Mouse (Mus musculus) liver, embryonic 12.5 days (tissue): ENCODE measurements at regions not wholly inside any gene's neighbourhood (a gene's known extent, or its start where the extent isn't known, plus 50 kb on each side); places are given as distances from the start of the nearest gene placed in this dataset.

ENCODE experiments used
- ATAC-seq: fragments of 200-750 bp; cut with Nextera tagmentation; 2 replicates; pipeline ENCODE4 v1.8.0; 2017; ENCODE audit warnings: moderate number of reproducible peaks, mild to moderate bottlenecking, moderate library complexity
- H3K27ac ChIP-seq: fragments of 300-500 bp; sonication (generic); 2 replicates; pipeline ENCODE4 v1.5.1; 2016; ENCODE audit warnings: mild to moderate bottlenecking
- H3K27me3 ChIP-seq: fragments of 300-500 bp; sonication (generic); replicated peaks from 2 replicates; pipeline ENCODE4 v1.6.1; 2016; ENCODE audit warnings: mild to moderate bottlenecking, moderate library complexity
- H3K36me3 ChIP-seq: fragments of 300-500 bp; sonication (generic); 2 replicates; pipeline ENCODE4 v1.6.1; 2016; ENCODE audit warnings: mild to moderate bottlenecking, moderate library complexity
- H3K4me1 ChIP-seq: fragments of 300-500 bp; sonication (generic); 2 replicates; pipeline ENCODE4 v1.6.1; 2016
- H3K4me2 ChIP-seq: fragments of 300-500 bp; sonication (generic); 2 replicates; pipeline ENCODE4 v1.6.1; 2016; ENCODE audit warnings: mild to moderate bottlenecking, moderate library complexity
- H3K4me3 ChIP-seq: fragments of 300-500 bp; sonication (generic); 2 replicates; pipeline ENCODE4 v1.5.1; 2016; ENCODE audit warnings: mild to moderate bottlenecking, moderate library complexity
- H3K9ac ChIP-seq: fragments of 300-500 bp; sonication (generic); 2 replicates; pipeline ENCODE4 v1.6.1; 2016; ENCODE audit warnings: mild to moderate bottlenecking, moderate library complexity
- H3K9me3 ChIP-seq: fragments of 300-500 bp; sonication (generic); replicated peaks from 2 replicates; pipeline ENCODE4 v1.6.1; 2016; ENCODE audit warnings: mild to moderate bottlenecking, moderate library complexity
- WGBS: fragments of 180-500 bp; shearing (Covaris S2); methylation state at CpG from one replicate; pipeline ENCODE4 v1.1.7; 2016; ENCODE audit not compliant: insufficient replicate concordance; 5-methylcytosine and 5-hydroxymethylcytosine counted together

- Histone ChIP-seq H3K36me3 (no peaks in the 10 kb centered on the region), H3K4me2 (no peak overlapping the region), H3K9ac (no peak overlapping the region), H3K27ac (no peak overlapping the region), H3K27me3 (no peaks in the 10 kb centered on the region), H3K9me3 (no peaks in the 10 kb centered on the region), H3K4me3 (no peak overlapping the region), H3K4me1 (no peaks in the 10 kb centered on the region)
- no peak for ATAC-seq
- WGBS: 57% methylated on average over 4 of the region's 4 CpGs
Observed at GRCm38 (mm10) chr11:17324651-17325050, 67.3 kb downstream of the C1d start.

GRCm38 (mm10) chr11:17325731-17326646 lies 68.6 kb downstream of the C1d start:
- H3K27ac ChIP-seq: no peak overlapping the region
- H3K9me3 ChIP-seq: no peaks in the 10 kb centered on the region
- no peaks in the 10 kb centered on the region for H3K27me3 ChIP-seq
- no peaks in the 10 kb centered on the region for H3K4me1 ChIP-seq
- no peak overlapping the region for H3K4me2 ChIP-seq
- WGBS: 60% methylated on average over 10 of the region's 10 CpGs
- no peaks in the 10 kb centered on the region for H3K36me3 ChIP-seq
- H3K9ac ChIP-seq: no peak overlapping the region
- ATAC-seq: no peak
- no peak overlapping the region for H3K4me3 ChIP-seq

DNA sequence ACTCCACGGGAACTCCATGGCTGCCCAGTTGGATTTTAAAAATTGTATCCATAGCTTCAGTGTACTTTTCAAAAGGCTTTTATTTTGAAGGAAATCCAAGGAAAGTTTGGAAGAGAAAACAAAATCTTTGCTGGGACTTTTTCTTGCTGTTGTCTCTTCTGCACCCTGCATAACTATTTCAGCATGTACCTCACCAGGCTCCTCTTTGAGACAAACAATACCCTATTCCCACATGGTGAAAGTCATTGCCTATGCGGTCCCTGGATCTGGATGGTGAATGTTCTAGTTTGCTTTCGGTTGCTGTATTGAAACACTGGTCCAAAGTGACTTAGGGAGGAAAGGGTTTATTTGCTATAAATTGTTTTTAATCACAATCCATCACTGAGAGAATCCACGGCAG lies 69.3 kb downstream of the C1d start:
- H3K4me3 ChIP-seq: no peak overlapping the region
- H3K9ac ChIP-seq: no peak overlapping the region
- no peak overlapping the region for H3K27ac ChIP-seq
- 59% methylated on average over 4 of the region's 4 CpGs for WGBS
- H3K4me1 ChIP-seq: no peaks in the 10 kb centered on the region
- H3K27me3 ChIP-seq: no peaks in the 10 kb centered on the region
- H3K4me2 ChIP-seq: no peak overlapping the region
- no peak for ATAC-seq
- no peaks in the 10 kb centered on the region for H3K36me3 ChIP-seq
- H3K9me3 ChIP-seq: no peaks in the 10 kb centered on the region

DNA sequence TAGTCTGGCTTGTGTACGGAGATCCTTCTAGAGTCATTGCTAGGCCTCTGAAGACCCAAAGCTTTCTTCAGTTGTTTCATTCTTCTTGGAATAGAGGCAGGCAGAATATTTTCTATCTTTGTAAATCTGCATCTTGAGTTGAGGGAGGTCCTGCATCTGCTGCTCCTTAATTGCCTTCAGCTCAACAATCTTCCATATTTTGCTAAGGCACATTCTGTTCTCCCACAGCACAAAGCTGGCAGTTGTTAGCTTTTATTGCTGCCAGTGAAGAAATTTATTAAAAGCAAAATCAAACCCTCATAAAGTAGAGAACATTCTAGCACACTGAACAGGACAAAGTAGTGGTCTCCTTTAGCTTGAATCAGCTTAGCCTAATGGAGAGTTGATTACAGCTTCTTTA lies 94.1 kb downstream of the C1d start:
- H3K9ac ChIP-seq: no peak overlapping the region
- no peaks in the 10 kb centered on the region for H3K9me3 ChIP-seq
- H3K27ac ChIP-seq: no peak overlapping the region
- no peaks in the 10 kb centered on the region for H3K4me1 ChIP-seq
- no peaks in the 10 kb centered on the region for H3K27me3 ChIP-seq
- no peak overlapping the region for H3K4me3 ChIP-seq
- H3K4me2 ChIP-seq: no peak overlapping the region
- no peaks in the 10 kb centered on the region for H3K36me3 ChIP-seq
- ATAC-seq: no peak
- 73% methylated on average over 1 of the region's 1 CpGs for WGBS

DNA sequence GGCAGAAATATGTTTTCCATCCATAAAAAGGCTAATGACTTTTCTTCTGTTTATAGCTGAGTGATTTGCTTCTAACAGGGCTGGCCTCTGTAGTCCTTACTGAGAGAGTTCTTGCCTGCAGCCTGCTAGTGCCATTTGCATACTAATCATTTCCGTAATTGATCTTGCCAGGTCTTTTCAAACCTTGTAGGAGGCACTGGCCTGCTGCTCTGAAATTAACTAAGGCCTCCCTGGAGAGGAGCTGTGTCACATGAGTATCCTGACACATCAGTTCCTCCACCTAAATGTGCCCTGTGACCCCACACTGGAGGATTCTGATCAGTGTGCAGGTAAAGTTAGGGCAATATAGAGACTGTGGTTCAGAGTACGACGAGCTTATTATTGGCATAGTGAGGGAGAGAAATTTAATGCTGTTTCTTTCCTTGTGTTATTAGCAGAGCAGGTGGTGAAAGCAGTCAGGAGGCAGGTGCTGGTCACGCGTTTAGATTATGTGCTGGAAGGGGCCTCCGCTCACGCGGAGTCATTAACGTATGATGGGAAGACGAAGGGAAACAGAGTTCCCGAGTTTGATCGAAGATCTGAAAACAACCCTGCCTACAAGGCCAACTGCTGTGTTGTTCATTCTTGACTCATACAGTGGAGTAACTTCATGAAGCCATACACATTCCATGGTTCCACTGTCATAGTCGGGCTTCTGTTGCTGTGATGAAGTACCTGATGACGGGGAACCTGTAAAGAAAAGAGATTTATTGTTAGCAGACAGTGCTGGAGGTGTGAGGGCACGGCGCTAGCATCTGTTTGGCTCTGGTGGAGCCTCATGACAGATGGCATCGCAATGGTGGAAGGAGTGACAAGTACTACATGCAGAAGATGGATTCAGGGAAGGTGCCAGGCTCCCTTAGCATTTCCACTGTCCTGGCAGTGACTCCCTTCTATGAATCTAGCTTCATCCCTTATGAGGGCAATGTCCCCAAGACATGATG lies 95.1 kb downstream of the C1d start:
- WGBS: 65% methylated on average over 17 of the region's 17 CpGs
- ATAC-seq: no peak
- Histone ChIP-seq H3K4me3 (no peak overlapping the region), H3K4me1 (no peaks in the 10 kb centered on the region), H3K36me3 (no peaks in the 10 kb centered on the region), H3K4me2 (no peak overlapping the region), H3K9me3 (no peaks in the 10 kb centered on the region), H3K27ac (no peak overlapping the region), H3K9ac (no peak overlapping the region), H3K27me3 (no peaks in the 10 kb centered on the region)

DNA sequence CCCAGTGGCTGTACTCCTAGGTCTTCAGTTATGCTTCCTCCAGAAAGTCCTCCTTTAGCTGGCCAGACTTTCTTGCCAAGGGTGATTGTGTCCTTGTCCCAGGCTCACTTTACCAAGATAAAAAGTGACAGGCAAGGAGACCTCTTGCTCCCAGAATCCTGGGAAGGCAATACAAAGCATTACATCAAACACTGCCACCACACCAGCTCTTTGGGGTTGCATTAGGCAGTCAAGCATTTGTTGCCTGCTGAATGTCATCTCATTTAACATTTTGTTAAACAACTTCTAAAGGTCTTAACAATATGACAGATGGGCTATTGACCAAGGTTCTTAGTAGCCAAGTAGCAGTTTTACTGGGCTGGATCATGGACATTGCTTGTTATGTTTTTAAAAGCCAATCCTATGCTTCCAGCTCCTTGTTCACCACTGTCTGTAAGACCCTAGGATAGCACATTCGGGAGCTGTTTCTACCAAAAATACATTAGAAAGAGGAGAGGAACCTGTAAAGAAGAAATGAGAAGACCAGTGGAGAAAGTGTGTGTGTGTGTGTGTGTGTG lies 102.4 kb downstream of the C1d start:
- H3K27ac ChIP-seq: no peak overlapping the region
- H3K27me3 ChIP-seq: no peaks in the 10 kb centered on the region
- no peaks in the 10 kb centered on the region for H3K9me3 ChIP-seq
- 49% methylated on average over 1 of the region's 1 CpGs for WGBS
- no peak for ATAC-seq
- H3K36me3 ChIP-seq: no peaks in the 10 kb centered on the region
- no peak overlapping the region for H3K4me3 ChIP-seq
- H3K9ac ChIP-seq: no peak overlapping the region
- no peak overlapping the region for H3K4me2 ChIP-seq
- H3K4me1 ChIP-seq: no peaks in the 10 kb centered on the region

DNA sequence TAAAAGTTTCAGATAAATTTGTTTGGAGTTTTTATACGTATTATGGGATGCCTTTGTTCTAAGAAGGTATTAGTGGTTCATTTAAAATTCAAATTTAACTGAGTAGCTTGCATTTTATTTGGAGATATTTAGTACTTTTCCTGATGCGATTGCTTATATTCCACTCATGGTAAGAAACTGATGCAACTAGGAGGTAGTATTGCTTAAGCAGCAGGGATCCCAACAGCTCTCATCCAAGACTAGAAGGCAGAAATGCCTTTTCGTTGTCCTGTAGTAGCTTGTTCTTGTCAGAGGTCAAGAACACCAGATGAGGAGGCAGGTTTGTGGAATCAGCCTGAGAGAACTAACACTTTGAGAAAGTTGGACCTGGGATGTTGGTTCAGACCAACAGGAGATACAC lies 120.5 kb downstream of the C1d start:
- Histone ChIP-seq H3K36me3 (no peaks in the 10 kb centered on the region), H3K9me3 (no peaks in the 10 kb centered on the region), H3K27me3 (no peaks in the 10 kb centered on the region), H3K4me2 (no peak overlapping the region), H3K27ac (no peak overlapping the region), H3K9ac (no peak overlapping the region), H3K4me1 (no peaks in the 10 kb centered on the region), H3K4me3 (no peak overlapping the region)
- 59% methylated on average over 3 of the region's 3 CpGs for WGBS
- ATAC-seq: no peak

GRCm38 (mm10) chr11:17386756-17387155 lies 129.4 kb downstream of the C1d start:
- ATAC-seq: no peak
- no peak overlapping the region for H3K27ac ChIP-seq
- no peak overlapping the region for H3K4me2 ChIP-seq
- WGBS: 55% methylated on average over 3 of the region's 3 CpGs
- no peak overlapping the region for H3K4me3 ChIP-seq
- H3K9me3 ChIP-seq: no peaks in the 10 kb centered on the region
- no peaks in the 10 kb centered on the region for H3K36me3 ChIP-seq
- H3K9ac ChIP-seq: no peak overlapping the region
- H3K4me1 ChIP-seq: no peaks in the 10 kb centered on the region
- H3K27me3 ChIP-seq: no peaks in the 10 kb centered on the region

GRCm38 (mm10) chr11:17393832-17394231 lies 136.5 kb downstream of the C1d start:
- H3K9me3 ChIP-seq: no peaks in the 10 kb centered on the region
- no peak for ATAC-seq
- H3K27ac ChIP-seq: no peak overlapping the region
- no peak overlapping the region for H3K9ac ChIP-seq
- 63% methylated on average over 6 of the region's 6 CpGs for WGBS
- H3K4me2 ChIP-seq: no peak overlapping the region
- no peak overlapping the region for H3K4me3 ChIP-seq
- H3K36me3 ChIP-seq: no peaks in the 10 kb centered on the region
- no peaks in the 10 kb centered on the region for H3K27me3 ChIP-seq
- H3K4me1 ChIP-seq: no peaks in the 10 kb centered on the region

GRCm38 (mm10) chr11:17414531-17414930 lies 157.2 kb downstream of the C1d start:
- no peaks in the 10 kb centered on the region for H3K27me3 ChIP-seq
- H3K9ac ChIP-seq: no peak overlapping the region
- no peaks in the 10 kb centered on the region for H3K4me1 ChIP-seq
- H3K4me2 ChIP-seq: no peak overlapping the region
- H3K9me3 ChIP-seq: no peaks in the 10 kb centered on the region
- no peaks in the 10 kb centered on the region for H3K36me3 ChIP-seq
- no peak overlapping the region for H3K27ac ChIP-seq
- no peak overlapping the region for H3K4me3 ChIP-seq
- WGBS: 40% methylated on average over 1 of the region's 1 CpGs
- ATAC-seq: no peak

DNA sequence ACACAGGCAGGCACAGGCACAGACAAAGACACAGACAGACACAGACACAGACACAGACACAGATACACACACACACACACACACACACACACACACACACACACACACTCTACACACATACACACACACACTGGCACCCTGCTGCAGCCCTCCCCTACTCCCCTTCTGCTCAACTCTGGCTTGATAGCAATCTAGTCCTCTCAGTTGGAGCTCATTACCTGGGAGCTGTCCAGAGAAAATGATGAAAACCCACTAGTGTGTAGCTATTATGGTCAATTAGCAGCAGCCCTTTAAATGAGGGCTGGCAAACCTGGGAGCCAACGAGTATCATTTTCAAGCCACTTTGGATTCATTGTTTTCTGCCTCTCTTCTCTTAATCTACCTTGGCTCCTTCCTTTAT lies 157.8 kb downstream of the C1d start:
- Histone ChIP-seq H3K4me2 (no peak overlapping the region), H3K36me3 (no peaks in the 10 kb centered on the region), H3K9ac (no peak overlapping the region), H3K27me3 (no peaks in the 10 kb centered on the region), H3K4me1 (no peaks in the 10 kb centered on the region), H3K9me3 (no peaks in the 10 kb centered on the region), H3K4me3 (no peak overlapping the region), H3K27ac (no peak overlapping the region)
- 42% methylated on average over 1 of the region's 1 CpGs for whole genome bisulfite sequencing
- no peak for ATAC-seq
